Mouse (Mus musculus): ENCODE results near the gene 2810006K23Rik. TPM values are rescaled to one million over a fixed set of nuclear protein-coding genes. Genes with fewer than 3 reads are reported as not detected.
"Not testable (repeated sequence)": the region's sequence is repeated elsewhere in the genome, so short reads cannot be mapped to it uniquely, and the experiment has no call there.

The 2810006K23Rik gene
- polyA plus RNA-seq, 1 experiment from 2014 or later, result 13.1 TPM

DNA sequence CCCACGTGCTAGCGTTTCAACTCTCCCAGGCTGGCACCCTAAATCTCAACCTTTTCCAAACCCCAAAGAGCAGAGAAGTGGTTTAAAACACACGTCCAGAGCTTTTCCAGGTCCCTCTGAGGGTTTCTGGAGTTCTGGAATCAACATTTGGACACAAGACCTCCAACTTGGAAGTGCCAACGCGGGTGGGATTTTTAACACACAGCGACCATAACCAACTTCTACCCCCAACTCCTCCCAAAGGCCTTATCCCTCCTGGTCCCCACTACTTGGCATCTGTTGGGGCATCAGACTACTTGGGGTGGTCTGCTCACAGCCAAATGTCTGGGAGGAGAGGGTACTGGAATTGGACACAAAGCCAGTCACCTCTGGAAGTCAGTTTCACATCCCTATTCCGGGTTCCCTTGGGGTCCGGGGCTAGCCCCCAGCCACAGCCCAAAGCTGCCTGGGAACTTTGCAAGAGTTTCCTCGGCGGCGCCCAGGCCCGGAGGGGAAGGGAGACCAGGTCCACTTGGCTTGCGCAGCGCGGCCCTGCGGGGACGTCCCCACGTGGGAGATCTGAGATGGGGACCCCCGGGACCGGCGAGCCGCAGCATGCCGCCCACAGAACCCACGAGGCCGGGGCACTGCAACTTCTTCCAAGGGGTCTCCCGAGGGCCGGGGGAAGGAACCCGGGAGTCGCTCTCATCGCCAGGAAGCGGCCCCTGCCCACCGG, 25.3 kb downstream of the 2810006K23Rik start:
- Histone ChIP-seq H3K36me3 (ENCODE audit: inconsistent target) (peaks cover 7% of the 10 kb centered on the region), H3K4me3 (ENCODE audit: inconsistent target) (peak overlapping the region; percentile 37), H3K27ac (peak overlapping the region; percentile 47), H3K79me2 (ENCODE audit: inconsistent target) (peaks cover 39% of the 10 kb centered on the region)
- WGBS (ENCODE audit: missing documents), result 1% methylated on average over 28 of the region's 32 CpGs

- H3K36me3 ChIP-seq (ENCODE audit: inconsistent target), result no peaks in the 10 kb centered on the region
- H3K79me2 ChIP-seq (ENCODE audit: inconsistent target), result peaks cover 39% of the 10 kb centered on the region
- peak overlapping the region; percentile 37; the same call in 1 of the 2 replicates for H3K4me3 ChIP-seq (ENCODE audit: inconsistent target)
- 2% methylated on average over 48 of the region's 132 CpGs for WGBS (ENCODE audit: missing documents)
- H3K27ac ChIP-seq, result no peak overlapping the region
Measured at GRCm38 (mm10) chr5:124353726-124354547, 26.0 kb downstream of the 2810006K23Rik start.

GRCm38 (mm10) chr5:124354574-124355424, 26.9 kb downstream of the 2810006K23Rik start:
- 1% methylated on average over 26 of the region's 60 CpGs for WGBS (ENCODE audit: missing documents)
- H3K79me2 ChIP-seq (ENCODE audit: inconsistent target), result peaks cover 33% of the 10 kb centered on the region
- H3K4me3 ChIP-seq (ENCODE audit: inconsistent target), result peak overlapping the region; percentile 32
- H3K27ac ChIP-seq, result no peak overlapping the region
- no peaks in the 10 kb centered on the region for H3K36me3 ChIP-seq (ENCODE audit: inconsistent target)

DNA sequence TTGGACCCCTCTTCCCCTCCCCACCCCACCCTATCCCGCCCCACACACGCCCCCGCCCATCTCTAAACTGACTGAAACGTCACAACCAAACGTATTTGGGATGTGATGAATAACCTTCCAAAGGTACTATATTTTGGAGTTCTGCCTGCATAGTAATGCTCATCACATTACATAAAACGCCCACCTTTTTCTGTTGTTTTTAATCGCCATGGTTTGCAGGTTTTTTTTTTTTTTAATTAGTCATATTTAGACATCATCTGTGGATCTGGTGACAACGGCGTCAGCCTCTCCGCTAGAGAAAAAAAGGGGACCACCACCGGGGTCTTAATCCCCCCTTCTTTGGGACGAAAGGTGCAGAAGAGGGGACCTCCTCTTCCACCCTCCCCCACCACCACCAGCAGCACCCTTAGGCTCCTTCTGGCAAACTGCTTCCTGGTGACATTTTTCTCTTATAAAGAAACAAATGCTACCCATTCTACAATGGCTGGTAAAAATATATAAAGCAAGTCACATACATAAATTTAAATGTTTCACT, 27.6 kb downstream of the 2810006K23Rik start:
- WGBS (ENCODE audit: missing documents), result 15% methylated on average over 11 of the region's 12 CpGs

GRCm38 (mm10) chr5:124356695-124357094, 28.8 kb downstream of the 2810006K23Rik start:
- 49% methylated on average over 3 of the region's 3 CpGs for WGBS (ENCODE audit: missing documents)
- no peak overlapping the region for H3K4me3 ChIP-seq (ENCODE audit: inconsistent target)
- no peak overlapping the region for H3K27ac ChIP-seq
- no peaks in the 10 kb centered on the region for H3K36me3 ChIP-seq (ENCODE audit: inconsistent target)
- peaks cover 14% of the 10 kb centered on the region; the same call in 1 of the 2 replicates for H3K79me2 ChIP-seq (ENCODE audit: inconsistent target)

More for the DNA sequence above, 27.6 kb downstream of the 2810006K23Rik start:
- Histone ChIP-seq H3K27ac (no peak overlapping the region), H3K36me3 (ENCODE audit: inconsistent target) (no peaks in the 10 kb centered on the region), H3K79me2 (ENCODE audit: inconsistent target) (peaks cover 26% of the 10 kb centered on the region), H3K4me3 (ENCODE audit: inconsistent target) (no peak overlapping the region)

DNA sequence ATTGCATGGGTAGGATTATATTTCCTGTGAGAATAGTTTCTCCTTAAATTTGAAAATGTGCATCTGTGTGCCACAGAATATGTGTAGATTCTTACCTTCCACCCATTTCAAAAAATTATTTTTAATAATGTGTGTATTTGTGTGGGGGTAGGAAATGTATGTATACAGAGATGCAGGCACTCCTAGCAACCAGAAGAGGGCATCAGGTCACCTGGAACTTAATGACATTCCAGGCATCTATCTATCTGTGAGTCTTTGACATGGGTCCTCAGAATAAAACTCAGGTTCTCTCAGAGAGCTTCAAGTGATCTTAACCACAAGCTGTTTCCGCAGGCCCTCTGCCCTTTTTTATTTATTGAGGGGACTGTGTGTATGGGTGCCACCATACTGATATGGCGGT, 31.8 kb downstream of the 2810006K23Rik start:
- no peaks in the 10 kb centered on the region for H3K79me2 ChIP-seq (ENCODE audit: inconsistent target)
- H3K36me3 ChIP-seq (ENCODE audit: inconsistent target), result no peaks in the 10 kb centered on the region
- H3K27ac ChIP-seq, result no peak overlapping the region
- WGBS (ENCODE audit: missing documents), result 96% methylated on average over 2 of the region's 2 CpGs
- no peak overlapping the region for H3K4me3 ChIP-seq (ENCODE audit: inconsistent target)

GRCm38 (mm10) chr5:124362982-124363381, 35.1 kb downstream of the 2810006K23Rik start, which contains the start of gene Cdk2ap1:
Gene Cdk2ap1 (minus strand): TSS chr5:124363082.
- H3K79me2 ChIP-seq (ENCODE audit: inconsistent target); H3K36me3 ChIP-seq (ENCODE audit: inconsistent target); H3K27ac ChIP-seq; H3K4me3 ChIP-seq (ENCODE audit: inconsistent target): not testable (repeated sequence)
- WGBS (ENCODE audit: missing documents), result 89% methylated on average over 5 of the region's 5 CpGs

DNA sequence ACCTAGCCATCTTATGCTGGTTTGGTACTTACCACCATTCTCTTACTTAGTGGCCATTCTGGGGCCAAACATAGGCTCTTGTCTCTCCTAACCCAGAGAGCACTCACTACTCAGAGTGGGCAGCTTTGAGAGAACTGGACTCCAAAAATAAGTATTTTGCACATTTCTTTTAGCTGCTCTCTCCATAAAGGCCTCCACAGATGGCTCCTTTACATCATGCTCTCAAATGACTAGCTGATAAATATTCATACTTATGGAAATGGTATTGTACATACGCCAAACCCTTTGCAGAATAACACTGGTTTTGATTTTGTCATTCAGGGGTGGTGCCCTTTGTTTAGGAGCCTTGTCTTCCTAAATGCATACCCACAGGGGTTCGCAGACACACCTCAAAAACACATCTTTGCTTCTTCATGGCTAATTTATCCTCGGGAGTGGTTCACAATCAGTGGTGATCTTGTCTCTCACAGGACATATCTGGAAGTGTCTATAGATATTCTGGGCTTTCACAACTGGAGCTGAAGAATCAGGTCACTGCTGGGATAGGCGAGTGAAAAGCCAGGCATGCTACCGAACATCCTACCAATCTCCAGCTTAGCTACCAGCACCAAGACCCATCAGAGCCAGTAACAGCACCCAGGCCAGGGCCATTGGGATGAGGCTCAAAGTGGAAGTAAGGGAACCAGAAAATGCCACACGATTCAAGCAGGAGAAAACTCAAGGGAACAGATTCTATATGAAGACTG, 36.5 kb downstream of the 2810006K23Rik start:
- no peak overlapping the region for H3K27ac ChIP-seq
- WGBS (ENCODE audit: missing documents), result 92% methylated on average over 6 of the region's 6 CpGs
- H3K36me3 ChIP-seq (ENCODE audit: inconsistent target), result peaks cover 7% of the 10 kb centered on the region
- no peaks in the 10 kb centered on the region for H3K79me2 ChIP-seq (ENCODE audit: inconsistent target)
- no peak overlapping the region for H3K4me3 ChIP-seq (ENCODE audit: inconsistent target)

DNA sequence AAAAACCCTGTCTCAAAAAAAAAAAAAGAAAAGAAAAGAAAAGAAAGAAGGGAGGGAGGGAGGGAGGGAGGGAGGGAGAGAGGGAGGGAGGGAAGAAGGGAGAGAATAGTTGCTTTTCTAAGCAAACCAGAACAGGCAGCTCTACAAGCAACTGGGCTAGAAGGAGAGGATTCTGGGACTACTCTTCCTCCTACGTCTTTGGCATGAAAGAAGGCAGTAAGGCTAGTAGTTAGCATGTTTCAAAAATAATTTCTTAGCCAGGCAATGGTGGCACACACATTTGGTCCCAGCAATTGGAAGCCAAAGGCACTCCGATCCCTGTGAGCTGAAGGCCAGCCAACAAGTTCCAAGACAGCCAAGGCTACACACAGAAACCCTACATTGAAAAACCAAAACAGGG, 37.9 kb downstream of the 2810006K23Rik start:
- Histone ChIP-seq H3K79me2 (ENCODE audit: inconsistent target) (no peaks in the 10 kb centered on the region), H3K27ac (no peak overlapping the region), H3K4me3 (ENCODE audit: inconsistent target) (no peak overlapping the region), H3K36me3 (ENCODE audit: inconsistent target) (peaks cover 17% of the 10 kb centered on the region)
- WGBS (ENCODE audit: missing documents), result 90% methylated on average over 2 of the region's 2 CpGs

- Histone ChIP-seq H3K4me3 (ENCODE audit: inconsistent target) (no peak overlapping the region), H3K79me2 (ENCODE audit: inconsistent target) (no peaks in the 10 kb centered on the region), H3K27ac (no peak overlapping the region), H3K36me3 (ENCODE audit: inconsistent target) (peaks cover 26% of the 10 kb centered on the region)
- 43% methylated on average over 3 of the region's 3 CpGs for WGBS (ENCODE audit: missing documents)
Measured at GRCm38 (mm10) chr5:124366721-124367120, 38.8 kb downstream of the 2810006K23Rik start.

GRCm38 (mm10) chr5:124374298-124374697, 46.4 kb downstream of the 2810006K23Rik start:
- no peak overlapping the region for H3K27ac ChIP-seq
- H3K36me3 ChIP-seq (ENCODE audit: inconsistent target), result peaks cover 71% of the 10 kb centered on the region
- 97% methylated on average over 7 of the region's 7 CpGs for WGBS (ENCODE audit: missing documents)
- no peaks in the 10 kb centered on the region for H3K79me2 ChIP-seq (ENCODE audit: inconsistent target)
- H3K4me3 ChIP-seq (ENCODE audit: inconsistent target), result no peak overlapping the region

DNA sequence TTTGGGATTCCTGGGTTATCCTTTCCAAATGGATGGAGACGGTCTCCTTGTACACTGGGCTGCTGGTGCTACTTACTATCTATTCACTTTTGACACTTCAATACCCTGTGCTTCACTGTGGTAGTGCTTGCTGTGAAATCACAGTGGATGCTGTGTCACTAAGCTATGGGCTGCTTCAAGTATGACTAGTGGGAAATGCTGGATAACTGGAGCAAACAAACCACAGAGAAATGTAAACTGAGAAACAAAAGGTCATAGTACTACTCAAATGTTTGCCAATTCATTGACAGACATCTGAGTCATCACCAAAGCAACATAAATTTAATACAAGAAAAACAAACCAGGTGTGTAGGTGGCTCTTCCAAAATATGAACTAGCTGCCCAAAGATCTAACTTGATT, 48.5 kb downstream of the 2810006K23Rik start:
- WGBS (ENCODE audit: missing documents), result 100% methylated on average over 1 of the region's 1 CpGs
- H3K4me3 ChIP-seq (ENCODE audit: inconsistent target), result no peak overlapping the region
- H3K27ac ChIP-seq, result no peak overlapping the region
- no peaks in the 10 kb centered on the region for H3K79me2 ChIP-seq (ENCODE audit: inconsistent target)
- H3K36me3 ChIP-seq (ENCODE audit: inconsistent target), result peaks cover 71% of the 10 kb centered on the region

GRCm38 (mm10) chr5:124377149-124377548, 49.3 kb downstream of the 2810006K23Rik start:
- no peaks in the 10 kb centered on the region for H3K79me2 ChIP-seq (ENCODE audit: inconsistent target)
- H3K36me3 ChIP-seq (ENCODE audit: inconsistent target), result peaks cover 72% of the 10 kb centered on the region
- 67% methylated on average over 4 of the region's 4 CpGs for WGBS (ENCODE audit: missing documents)
- H3K4me3 ChIP-seq (ENCODE audit: inconsistent target), result no peak overlapping the region
- H3K27ac ChIP-seq, result 0 out of 2 replicates have a peak overlapping the region, but pooled peaks have one; percentile 5

All from macrophage (primary cell).